Mouse (Mus musculus): Measurements from ENCODE around the gene Tmem127.

DNA sequence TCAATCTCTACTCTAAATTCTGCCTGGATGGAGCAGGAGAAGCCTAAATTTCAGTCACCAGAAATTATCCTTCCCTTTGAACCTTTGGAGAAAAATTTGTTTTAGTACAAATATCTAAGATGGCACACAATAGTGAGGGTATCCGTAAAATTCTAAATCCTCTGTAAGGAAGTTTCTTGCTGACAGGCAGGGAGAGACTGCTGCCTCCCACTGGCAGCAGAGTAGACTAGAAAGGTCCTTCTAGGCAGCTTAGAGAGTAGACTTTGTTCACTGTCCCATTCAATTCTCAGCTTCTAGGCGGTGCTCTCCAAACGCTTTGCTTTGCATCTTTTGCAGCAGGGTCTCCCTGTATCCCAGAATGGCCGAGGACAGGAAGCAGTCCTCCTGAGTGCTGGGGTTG is 20.1 kb downstream of the Tmem127 start:
- TF ChIP-seq CTCF (conservative IDR thresholded peaks at IDR 0.05; ENCODE audit: low read length) (no peak), POU5F1 (IDR thresholded peaks at IDR 0.05; ENCODE audit: borderline replicate concordance, low read length) (no peak), NANOG (IDR thresholded peaks at IDR 0.05; ENCODE audit: borderline replicate concordance, low read length) (no peak)
